Mouse (Mus musculus) testis, adult 2 months (tissue): ENCODE measurements around the gene Acbd7. TPM values are rescaled to one million over a fixed set of nuclear protein-coding genes. Genes with fewer than 3 reads are reported as not detected.
A peak's percentile ranks its signal among the peaks of the same experiment; 100 is the strongest.

ENCODE experiments used
- H3K27ac ChIP-seq: fragments of 200-500 bp; 2 replicates; pipeline ENCODE4 v1.5.1; 2012; ENCODE audit warnings: low read depth, low read length; ENCODE audit not compliant: control insufficient read depth, insufficient read depth
- H3K27me3 ChIP-seq: fragments of 200-500 bp; 2 replicates; pipeline ENCODE4 v1.6.1; 2012; ENCODE audit warnings: mild to moderate bottlenecking, low read length, moderate library complexity; ENCODE audit not compliant: control insufficient read depth, insufficient read depth
- H3K36me3 ChIP-seq: fragments of 200-500 bp; 2 replicates; pipeline ENCODE4 v1.6.1; 2012; ENCODE audit warnings: mild to moderate bottlenecking, low read length; ENCODE audit not compliant: control insufficient read depth, insufficient read depth
- H3K4me1 ChIP-seq: fragments of 200-500 bp; 2 replicates; pipeline ENCODE4 v1.6.1; 2012; ENCODE audit warnings: low read length; ENCODE audit not compliant: control insufficient read depth, insufficient read depth
- H3K4me3 ChIP-seq: fragments of 200-500 bp; 2 replicates; pipeline ENCODE4 v1.5.1; 2012; ENCODE audit warnings: low read depth, mild to moderate bottlenecking, low read length, moderate library complexity, mixed read lengths; ENCODE audit not compliant: control insufficient read depth
- CTCF ChIP-seq: fragments of 200-500 bp; IDR thresholded peaks from 2 replicates; pipeline ENCODE4 v1.5.1; 2012; ENCODE audit warnings: low read depth, mild to moderate bottlenecking, inconsistent platforms, low read length, moderate library complexity; ENCODE audit not compliant: control insufficient read depth, insufficient read depth, insufficient replicate concordance
- POLR2A ChIP-seq: fragments of 200-500 bp; IDR thresholded peaks from 2 replicates; pipeline ENCODE4 v1.6.1; 2012; ENCODE audit warnings: low read depth, mild to moderate bottlenecking, inconsistent platforms, low read length, moderate library complexity; ENCODE audit not compliant: control insufficient read depth
- polyA plus RNA-seq: library from polyadenylated mRNA; depleted of rRNA; stranded (reverse); fragments of >200 nt; gene quantifications from 2 replicates; pipeline ENCODE4 v1.2.3, GENCODE M21; 2012

Acbd7 gene
- polyA plus RNA-seq, 1 experiment, result 0.33 TPM

DNA sequence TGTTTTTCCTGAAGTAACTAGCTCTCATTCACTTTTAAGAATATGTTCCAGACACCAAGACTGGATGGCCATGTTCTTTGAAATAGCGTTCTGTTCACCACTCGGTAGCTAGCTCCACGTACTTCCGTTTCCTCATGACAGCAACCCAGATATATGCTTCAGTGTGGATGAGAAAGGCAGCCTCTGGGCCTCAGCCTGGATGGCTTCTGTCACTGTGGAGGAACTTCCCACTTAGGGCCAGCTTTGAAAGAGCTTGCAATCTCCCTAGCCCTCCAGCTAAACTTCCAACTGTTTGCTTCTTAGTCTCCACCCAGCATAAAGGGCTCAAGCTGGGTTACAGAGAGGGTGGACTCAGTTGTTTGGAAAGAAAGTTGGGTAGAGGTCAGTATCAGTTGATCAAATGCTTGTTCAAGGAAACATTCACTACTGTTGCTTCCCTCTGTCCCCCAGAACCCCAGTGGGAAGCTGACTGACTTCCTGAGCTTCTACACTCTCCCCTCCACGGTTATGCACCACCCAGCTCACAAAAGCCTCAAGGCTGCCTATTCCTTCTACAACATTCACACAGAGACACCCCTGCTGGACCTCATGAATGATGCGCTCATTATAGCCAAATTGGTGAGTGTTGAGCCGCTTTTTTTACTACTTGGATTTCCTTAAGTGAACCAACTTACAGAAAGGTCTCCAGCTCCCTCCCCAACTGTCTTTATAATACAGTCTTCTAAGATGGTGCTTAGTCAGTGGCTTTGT is 11.4 kb upstream of the Acbd7 start:
- peaks cover 2% of the 10 kb centered on the region; the same call in 1 of the 2 replicates for H3K36me3 ChIP-seq
- TF ChIP-seq CTCF (no peak), POLR2A (no peak)

GRCm38 (mm10) chr2:3326547-3326946 is 9.4 kb upstream of the Acbd7 start:
- Histone ChIP-seq H3K4me3 (no peak overlapping the region), H3K4me1 (0 out of 2 replicates have a peak, but pooled peaks cover 2% of the 10 kb centered on the region), H3K36me3 (peaks cover 2% of the 10 kb centered on the region; the same call in 1 of the 2 replicates), H3K27ac (no peak overlapping the region), H3K27me3 (no peaks in the 10 kb centered on the region)
- TF ChIP-seq POLR2A, result no peak
- TF ChIP-seq CTCF, result no peak

More for the DNA sequence above, 11.4 kb upstream of the Acbd7 start:
- Histone ChIP-seq H3K4me1 (0 out of 2 replicates have a peak, but pooled peaks cover 2% of the 10 kb centered on the region), H3K27ac (no peak overlapping the region), H3K27me3 (no peaks in the 10 kb centered on the region), H3K4me3 (no peak overlapping the region)

- no peaks in the 10 kb centered on the region for H3K27me3 ChIP-seq
- H3K27ac ChIP-seq, result no peak overlapping the region
- peaks cover 2% of the 10 kb centered on the region; the same call in 1 of the 2 replicates for H3K36me3 ChIP-seq
- H3K4me1 ChIP-seq, result 0 out of 2 replicates have a peak, but pooled peaks cover 2% of the 10 kb centered on the region
- TF ChIP-seq POLR2A (no peak), CTCF (peak; percentile 39; the same call in 1 of the 2 replicates)
- no peak overlapping the region for H3K4me3 ChIP-seq
Observed at GRCm38 (mm10) chr2:3327351-3327750, 8.6 kb upstream of the Acbd7 start.

DNA sequence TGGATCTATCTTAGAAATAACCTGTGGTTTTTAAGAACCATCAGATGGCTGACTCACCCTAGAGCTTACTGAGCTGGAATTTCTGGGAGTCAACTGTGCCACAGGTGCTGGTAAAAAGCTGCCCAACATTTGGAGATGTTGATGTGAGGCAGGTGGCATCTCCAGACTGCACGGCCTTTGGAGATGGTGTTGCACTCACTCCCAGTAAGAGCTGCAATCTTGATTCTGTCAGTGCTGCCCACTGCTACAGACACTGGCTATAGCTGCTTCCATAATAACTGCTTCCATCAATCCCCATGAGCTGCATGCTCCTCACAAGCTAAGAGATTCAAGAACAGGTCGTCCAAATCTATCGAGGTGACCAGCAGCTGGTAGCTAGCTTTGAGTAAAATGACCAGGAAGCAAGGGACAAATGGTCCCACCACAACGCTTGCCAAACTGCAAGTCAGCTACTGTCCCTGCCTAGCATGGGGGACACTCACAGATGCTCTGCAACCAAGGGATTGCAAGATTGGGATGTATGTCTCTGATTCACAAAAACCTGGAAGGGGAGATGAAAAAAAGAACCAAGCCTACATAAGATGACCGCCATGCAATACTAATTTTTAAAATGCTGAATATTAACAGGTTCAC is 4.8 kb upstream of the Acbd7 start:
- H3K4me3 ChIP-seq, result peak overlapping the region; percentile 73
- TF ChIP-seq CTCF (no peak), POLR2A (no peak)
- H3K4me1 ChIP-seq, result no peaks in the 10 kb centered on the region; the same call in 1 of the 2 replicates
- H3K36me3 ChIP-seq, result peaks cover 2% of the 10 kb centered on the region; the same call in 1 of the 2 replicates
- H3K27me3 ChIP-seq, result no peaks in the 10 kb centered on the region
- peak overlapping the region; percentile 30; the same call in 1 of the 2 replicates for H3K27ac ChIP-seq

DNA sequence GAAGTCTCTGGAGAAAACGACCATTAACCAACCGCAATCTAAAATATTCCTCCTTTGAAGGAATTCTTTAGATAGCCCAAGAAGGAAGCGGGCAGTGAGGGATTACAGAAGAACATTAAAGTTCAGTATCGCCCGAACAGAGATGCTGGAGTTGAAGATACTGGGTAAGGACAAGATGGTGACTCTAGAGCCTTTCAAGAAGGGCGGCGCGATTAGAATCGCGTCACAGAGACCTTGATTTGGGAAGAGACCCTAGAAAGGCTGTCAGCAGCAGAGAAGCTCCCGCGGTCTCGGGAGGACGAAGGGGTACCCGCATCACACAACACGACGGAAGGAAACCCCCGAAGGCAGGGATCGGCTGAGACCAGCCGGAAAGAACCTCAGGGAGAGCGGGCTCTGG is 3.9 kb upstream of the Acbd7 start:
- Histone ChIP-seq H3K36me3 (peaks cover 2% of the 10 kb centered on the region; the same call in 1 of the 2 replicates), H3K4me1 (no peaks in the 10 kb centered on the region; the same call in 1 of the 2 replicates), H3K4me3 (peak overlapping the region; percentile 88), H3K27ac (peak overlapping the region; percentile 86), H3K27me3 (no peaks in the 10 kb centered on the region)
- no peak for TF ChIP-seq CTCF
- TF ChIP-seq POLR2A, result no peak

DNA sequence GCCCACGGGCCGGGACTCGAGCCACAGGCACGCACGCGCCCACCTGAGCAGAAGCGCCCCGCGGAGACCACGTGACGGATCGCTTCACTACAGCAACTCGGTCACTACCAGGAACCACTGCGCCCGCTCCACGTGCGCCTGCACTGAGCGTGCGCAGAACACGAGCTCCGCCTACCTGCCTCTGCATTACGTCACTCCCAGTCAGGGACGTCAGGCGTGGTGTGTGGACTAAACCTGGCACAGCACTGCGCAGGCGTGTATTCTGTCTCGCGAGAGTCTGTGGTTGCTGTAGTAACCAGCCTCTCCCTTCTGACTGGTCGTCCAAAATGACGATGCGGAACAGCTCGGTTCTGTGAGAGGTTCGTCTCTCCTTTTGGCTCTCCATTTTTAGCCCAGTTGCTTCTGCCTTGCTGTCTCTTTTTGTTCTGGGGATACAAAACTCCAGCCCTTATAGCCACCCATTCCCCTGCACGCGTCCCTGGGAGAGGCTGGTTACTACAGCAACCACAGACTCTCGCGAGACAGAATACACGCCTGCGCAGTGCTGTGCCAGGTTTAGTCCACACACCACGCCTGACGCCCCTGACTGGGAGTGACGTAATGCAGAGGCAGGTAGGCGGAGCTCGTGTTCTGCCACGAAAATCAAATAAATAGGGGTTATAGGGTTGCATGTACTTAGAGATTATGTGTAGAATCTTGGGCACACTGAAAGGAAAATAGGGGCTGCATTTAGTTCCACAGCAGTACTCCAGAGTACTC is 3.3 kb upstream of the Acbd7 start, which contains the start of gene Rpp38:
Gene Rpp38, minus strand, starts transcription at position 160 of the 759 bp plus-strand sequence.
- peak within 1 kb of the TSS; percentile 86 for H3K27ac ChIP-seq
- peaks cover 2% of the 10 kb centered on the region; the same call in 1 of the 2 replicates for H3K36me3 ChIP-seq
- peak within 1 kb of the TSS; percentile 88 for H3K4me3 ChIP-seq

GRCm38 (mm10) chr2:3333761-3334160 is 2.2 kb upstream of the Acbd7 start:
- no peak overlapping the region for H3K27ac ChIP-seq
- H3K36me3 ChIP-seq, result peaks cover 2% of the 10 kb centered on the region; the same call in 1 of the 2 replicates
- no peaks in the 10 kb centered on the region for H3K27me3 ChIP-seq
- no peak overlapping the region for H3K4me3 ChIP-seq
- no peak for TF ChIP-seq CTCF
- TF ChIP-seq POLR2A, result no peak
- no peaks in the 10 kb centered on the region; the same call in 1 of the 2 replicates for H3K4me1 ChIP-seq

More for the DNA sequence above, 3.3 kb upstream of the Acbd7 start, which contains the start of gene Rpp38:
- no peaks in the 10 kb centered on the region for H3K27me3 ChIP-seq
- no peaks in the 10 kb centered on the region; the same call in 1 of the 2 replicates for H3K4me1 ChIP-seq
- TF ChIP-seq POLR2A (peak; percentile 58; the same call in 1 of the 2 replicates), CTCF (no peak)
